Mouse (Mus musculus) kidney, postnatal 25 days (tissue): ENCODE measurements around the gene Elp1.

Experiments
- DNase-seq, 2 experiments: peaks; one replicate each; pipeline ENCODE4 v3.0.0; 2021; ENCODE audit warnings: mixed read lengths in 2 of 2

Elp1 gene

DNA sequence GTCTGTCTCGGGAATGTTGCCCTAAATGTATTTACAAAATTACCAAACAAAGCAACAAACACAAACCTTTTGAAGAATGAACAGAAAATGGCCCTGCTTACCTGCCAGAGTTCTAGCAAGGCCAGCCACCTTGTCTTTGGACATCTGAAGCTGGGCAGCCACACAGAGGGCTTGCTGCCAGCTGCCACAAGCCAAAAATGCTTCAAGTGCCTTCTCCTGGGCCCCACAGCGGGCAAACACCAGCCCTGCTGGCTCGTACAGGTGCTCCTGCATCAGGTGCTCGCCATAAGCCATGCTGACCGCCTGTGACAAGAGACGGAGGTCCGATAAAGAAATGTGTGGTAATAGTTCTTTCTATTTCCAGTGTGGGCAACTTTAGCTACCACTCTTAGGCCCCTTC lies 33.2 kb downstream of the Elp1 start:
- DNase-seq: no peak

DNA sequence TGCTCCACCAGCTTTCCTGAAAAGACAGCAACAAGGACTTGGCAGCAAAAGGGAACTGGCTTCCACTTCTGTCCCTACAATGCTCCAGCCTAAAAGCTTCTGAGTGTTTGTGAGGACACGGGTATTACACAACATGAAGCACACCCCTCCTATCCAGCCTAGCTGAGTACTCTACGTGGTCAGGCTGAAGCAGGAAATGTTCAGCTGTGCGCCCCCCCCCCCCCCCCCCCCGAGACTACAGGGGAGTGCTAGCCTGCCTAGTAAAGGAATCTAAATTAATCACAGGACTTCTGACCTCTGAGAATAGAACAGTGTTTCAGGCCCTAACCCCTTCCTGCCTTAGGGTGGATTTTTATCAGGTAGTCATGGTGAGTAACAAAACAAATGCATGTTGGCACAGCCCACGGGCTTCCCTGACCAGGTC lies 34.3 kb downstream of the Elp1 start:
- no peak for DNase-seq

DNA sequence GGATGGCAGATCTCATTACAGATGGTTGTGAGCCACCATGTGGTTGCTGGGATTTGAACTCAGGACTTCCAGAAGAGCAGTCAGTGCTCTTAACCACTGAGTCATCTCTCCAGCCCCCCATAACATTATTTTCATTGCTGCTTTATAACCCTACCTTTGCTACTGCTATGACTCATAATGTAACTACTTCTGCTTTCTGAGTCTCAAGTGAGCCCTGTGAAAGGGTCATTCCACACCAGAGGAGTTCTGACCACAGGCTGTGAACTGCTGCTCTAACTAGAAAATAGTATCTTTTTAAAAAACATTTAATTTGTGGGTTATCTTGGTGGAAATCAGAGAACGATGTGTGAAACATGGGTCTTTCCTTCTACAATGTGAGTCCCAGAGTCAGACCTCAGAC lies 44.4 kb downstream of the Elp1 start:
- no peak for DNase-seq

DNA sequence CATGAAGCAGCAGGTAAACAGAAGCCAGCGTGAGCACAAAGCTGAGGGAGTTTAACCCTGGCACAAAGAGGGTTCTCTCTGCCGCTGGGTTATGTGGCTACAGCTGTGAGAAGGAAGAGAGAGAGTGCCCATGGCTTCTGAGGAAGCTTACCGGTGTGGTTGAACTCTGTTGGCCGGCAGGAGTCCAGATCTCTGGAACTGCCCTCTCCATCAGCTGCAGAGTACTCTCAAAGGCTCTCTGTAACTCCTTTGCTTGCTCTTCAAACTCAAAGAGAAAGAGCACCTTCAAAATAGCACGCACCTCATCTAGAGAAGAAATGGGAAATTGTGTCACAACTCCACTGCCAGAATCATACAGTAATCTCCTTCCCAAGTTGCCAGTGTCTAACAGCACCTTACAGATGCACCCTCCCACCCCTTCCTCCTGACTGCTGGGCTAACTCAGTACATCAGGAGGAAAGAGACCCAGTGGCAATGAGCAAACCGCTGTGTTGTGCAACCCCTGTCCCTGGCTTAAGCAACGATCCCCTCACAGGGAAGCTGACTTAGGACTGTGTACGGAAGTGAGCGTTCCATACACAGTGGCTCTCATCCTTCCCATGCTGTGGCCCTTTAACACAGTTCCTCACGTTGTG lies 45.0 kb downstream of the Elp1 start:
- no peak for DNase-seq

DNA sequence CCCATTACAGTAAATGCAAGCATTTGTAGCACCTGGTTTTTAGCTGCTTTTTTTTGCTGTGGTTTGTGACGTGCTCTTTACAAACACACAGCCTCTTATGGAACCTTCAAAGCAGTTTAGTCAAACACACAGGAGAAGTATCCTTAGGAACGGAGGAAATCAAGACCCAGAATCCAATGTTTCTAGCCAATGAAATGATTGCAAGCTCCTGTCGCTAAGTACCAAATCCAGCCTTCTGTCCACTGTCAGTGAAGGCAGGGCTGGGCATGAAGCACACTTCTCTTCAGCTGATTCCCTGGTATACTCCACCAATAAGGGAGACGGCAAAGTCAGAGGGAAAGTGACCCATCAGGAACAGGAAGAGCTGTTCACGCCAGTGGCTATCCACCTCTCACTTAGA lies 46.1 kb downstream of the Elp1 start:
- DNase-seq: no peak

DNA sequence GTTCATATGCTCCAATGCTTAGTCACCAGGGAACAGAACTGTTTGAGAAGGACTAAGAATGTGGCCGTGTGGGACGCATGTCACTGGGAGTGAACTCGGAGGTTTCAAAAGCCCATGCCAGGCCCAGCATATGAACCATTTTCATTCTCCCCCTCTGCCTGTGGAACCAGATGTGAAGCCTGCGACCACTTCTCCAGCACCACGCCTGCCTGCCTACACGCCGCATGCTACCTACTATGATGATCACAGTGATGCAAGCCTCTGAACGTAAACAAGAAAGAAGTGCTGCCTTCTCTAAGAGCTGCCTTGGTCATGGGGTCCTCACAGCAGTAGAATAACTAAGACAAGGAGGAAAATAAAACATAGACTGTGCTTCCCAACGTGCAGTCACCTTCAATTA lies 54.7 kb downstream of the Elp1 start:
- DNase-seq: no peak

DNA sequence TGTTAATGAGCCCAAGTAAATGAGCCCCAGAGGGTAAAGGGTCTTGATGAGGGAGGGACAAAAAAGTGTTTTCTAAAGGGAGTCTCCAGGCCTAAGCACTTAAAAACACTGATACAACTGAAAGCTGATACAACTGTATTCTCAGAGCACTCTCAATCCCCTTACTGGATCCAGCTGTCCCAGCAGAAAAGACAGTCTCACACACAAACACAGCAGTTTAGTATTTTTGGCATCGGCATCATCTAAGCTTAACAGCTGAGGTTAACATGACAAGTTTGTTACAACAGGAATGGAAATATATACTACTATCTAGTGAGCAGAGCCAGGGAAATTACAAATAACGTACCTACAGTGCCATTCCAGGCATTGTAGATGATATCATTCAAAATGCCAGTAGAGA lies 55.8 kb downstream of the Elp1 start:
- DNase-seq: no peak

DNA sequence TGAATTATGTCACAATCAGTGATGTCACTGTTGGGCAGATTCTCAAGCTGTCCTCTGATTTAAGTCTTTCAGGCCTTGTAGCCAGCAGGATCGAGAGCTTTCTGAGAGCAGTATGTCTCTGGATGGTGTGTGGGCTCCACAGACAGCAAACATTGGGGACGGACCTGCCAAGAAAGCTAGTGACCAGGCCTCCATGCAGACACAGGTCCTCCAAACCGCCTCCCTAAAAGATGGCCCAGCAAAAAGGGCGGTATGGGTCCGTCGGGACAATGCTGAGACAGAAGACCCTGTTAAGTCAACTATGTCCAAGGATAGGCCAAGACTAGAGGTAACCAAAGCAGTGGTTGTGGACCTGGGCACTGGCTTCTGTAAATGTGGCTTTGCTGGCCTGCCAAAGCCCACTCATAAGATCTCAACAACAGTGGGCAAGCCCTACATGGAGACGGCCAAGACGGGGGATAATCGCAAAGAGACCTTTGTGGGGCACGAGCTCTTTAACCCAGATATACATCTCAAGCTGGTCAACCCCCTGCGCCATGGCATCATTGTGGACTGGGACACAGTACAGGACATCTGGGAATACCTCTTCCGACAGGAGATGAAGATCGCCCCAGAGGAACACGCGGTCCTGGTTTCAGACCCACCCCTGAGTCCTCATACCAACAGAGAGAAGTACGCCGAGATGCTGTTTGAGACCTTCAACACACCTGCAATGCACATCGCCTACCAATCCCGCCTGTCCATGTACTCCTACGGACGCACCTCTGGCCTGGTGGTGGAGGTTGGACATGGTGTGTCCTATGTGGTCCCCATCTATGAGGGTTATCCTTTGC lies 58.6 kb downstream of the Elp1 start, which contains the start of gene Actl7a:
Gene Actl7a (plus strand): TSS at position 51 of the 833 bp plus-strand sequence.
- DNase-seq: no peak

DNA sequence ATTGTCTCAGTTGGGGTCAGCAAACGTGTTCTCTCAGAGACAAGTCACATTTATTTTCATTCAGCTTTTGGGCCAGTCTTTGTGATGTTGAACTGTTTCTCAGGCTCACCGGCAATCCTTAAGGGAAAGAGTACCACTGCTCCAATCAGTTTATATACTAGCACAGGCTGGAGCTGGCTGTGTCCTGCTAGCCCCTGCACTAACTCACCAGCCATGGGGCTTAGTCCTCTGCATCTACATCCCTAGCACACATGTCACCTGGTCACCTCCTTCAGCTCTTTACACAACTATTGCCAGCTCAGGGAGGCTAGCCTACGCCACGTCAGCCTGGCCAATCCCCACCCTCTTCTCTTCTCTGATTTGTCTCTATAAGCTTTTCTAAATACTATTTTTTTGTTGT lies 59.4 kb downstream of the Elp1 start:
- DNase-seq: no peak

DNA sequence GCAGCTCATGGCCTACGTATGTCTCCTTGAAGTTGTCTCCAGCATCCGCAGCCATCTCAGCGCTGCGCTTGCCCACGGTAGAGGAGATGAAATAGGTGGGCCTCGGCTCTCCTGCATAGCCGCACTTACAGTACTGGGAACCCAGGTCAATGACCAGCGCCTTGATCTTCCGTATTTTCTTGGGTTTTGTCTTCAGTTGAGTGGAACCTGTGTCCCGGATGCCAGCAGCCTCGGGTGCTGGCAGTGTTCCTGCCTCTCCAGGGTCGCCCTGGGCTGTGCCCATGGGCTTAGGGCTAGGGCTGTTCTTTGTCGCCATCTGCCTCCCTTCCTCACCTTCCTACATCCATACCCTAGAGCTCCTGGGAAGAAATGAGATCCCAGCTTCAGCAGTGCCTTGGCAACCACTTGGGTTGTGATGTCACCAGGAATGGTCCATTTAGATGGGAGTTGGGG lies 61.1 kb downstream of the Elp1 start, which contains the start of gene Actl7b:
Gene Actl7b (minus strand): TSS at position 403 of the 453 bp plus-strand sequence.
- no peak for DNase-seq

DNA sequence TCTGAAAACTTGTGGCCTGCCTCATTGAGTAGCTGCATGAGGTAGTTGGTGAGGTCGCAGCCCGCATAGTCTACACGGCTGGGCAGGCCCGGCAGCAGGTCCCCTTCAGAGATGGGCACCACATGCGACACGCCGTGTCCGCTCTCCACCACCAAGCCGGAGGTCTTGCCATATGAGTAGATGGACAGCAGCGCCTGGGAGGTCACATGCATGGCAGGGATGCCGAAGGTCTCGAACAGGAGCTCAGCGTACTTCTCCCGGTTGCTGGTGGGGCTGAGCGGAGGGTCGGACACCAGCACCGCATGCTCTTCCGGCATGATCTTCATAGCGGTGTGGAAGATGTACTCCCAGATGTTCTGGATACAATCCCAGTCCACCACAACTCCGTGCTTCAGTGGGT lies 61.5 kb downstream of the Elp1 start:
- no peak for DNase-seq

DNA sequence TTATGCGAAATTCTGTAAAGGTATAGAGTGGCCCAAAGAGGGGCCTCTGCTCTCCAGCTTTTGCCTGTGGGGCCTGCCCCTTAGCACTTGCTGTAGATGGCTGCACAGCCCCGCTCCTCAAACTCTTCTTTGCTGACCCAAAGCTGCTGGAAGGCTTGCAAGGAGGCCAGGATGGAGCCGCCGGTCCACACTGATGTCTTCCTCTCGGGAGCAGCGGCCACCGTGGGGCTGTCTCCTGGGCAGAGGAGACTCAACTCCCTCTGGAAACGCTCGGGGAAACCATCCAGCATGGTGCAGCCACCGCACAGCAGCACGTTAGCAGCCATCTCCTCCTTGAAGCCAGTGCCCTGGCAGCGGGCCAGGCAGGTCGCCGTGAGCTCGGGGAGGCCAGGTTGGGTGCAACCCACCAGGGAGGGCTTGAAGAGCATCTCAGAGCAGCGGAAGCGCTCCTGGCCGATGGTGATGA lies 62.1 kb downstream of the Elp1 start, which contains the start of gene Gm26657:
Gene Gm26657 (plus strand): TSS at position 51 of the 466 bp plus-strand sequence.
- no peak for DNase-seq

DNA sequence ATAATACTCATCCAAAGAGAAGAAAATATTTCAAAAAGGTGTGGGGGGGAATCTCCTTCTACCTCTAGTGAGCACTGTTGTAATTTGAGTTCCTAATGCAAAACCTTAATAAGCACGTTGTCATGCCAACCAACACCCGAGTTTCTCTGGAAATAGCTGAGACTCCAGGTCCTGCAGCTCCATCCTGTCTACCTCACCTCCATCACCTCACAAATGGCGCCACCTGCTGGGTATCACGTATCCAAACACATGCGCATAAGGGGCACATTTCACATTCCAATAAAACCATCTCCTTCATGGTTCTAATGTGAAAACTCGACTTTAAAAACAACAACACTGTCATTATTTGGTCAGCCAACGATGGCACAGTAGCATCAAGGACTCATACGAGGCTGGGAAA lies 76.3 kb downstream of the Elp1 start:
- DNase-seq: no peak

DNA sequence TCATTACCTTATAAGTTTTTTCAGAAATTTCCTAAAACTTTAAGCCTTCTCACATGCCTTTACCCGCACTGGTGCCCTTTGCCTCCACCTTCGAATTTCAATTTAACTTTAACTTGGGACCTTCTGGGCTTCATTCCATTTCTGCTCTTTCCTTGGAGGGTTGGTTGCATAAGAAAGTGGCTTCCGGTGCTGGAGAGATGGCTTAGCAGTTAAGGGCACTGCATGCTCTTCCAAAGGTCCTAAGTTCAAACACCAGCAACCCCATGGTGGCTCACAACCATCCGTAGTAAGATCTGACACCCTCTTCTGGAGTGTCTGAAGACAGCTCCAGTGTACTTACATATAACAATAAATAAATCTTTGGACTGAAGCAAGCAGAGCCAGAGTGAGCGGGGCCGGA lies 78.9 kb downstream of the Elp1 start:
- peak; percentile 33 to 69 for DNase-seq

DNA sequence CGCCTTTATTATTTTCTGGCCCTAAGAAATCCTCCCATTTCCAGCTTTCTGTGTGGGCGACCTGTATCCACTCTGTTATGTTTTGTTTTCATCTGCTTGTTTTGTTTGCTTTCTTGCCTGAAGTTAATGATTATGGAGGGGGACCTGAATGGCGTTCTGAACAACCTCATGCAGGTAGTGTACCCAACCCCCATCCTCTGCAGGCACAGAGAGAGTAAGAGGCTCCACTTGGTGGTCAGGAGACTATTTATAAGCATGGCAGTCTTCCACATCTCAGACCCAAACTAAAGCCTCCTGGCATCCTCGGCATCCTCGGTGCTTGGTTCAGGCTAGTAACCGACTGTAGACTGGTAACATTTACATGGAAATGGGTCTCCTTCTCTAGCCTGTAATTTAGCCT lies 79.8 kb downstream of the Elp1 start:
- DNase-seq: peak; percentile 40 to 66

DNA sequence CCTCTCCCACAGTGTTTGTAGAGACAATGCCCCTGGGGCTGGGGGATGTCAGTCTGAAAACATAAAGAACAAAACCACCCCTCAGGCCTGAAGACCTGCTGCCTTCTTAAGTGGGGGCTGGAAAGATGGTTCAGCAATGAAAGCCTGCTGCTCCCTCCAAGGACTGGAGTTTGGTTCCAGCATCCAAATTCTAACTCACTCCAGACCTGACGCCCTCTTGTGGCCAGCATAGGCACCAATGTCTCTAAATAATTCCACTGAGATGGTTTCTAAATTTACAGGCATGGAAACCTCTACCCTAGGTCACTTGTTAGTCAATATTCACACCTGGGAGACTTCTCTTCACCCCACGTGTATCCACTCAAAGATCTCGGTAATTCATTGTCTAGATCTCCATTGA lies 80.7 kb downstream of the Elp1 start:
- DNase-seq: peak in 1 of 2 experiments; percentile 54

DNA sequence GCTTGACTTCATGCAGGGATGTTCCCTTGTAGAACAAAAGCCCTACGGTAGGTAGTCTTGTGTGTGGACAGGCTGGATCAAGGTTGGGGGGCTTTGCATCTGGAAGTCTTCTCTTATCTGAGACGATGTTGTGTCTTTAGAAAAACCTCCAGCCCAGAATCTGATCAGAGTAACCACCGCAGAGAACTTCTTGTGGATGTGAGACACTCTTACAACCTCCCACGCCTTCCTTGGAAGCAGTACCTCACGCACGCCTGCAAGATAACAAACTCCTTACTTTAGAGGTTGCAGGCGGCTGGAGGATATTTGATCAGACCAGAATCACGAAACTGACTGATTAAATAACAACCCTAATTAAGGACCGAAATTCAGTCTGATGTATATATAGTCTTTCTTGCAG lies 81.7 kb downstream of the Elp1 start:
- DNase-seq: no peak

DNA sequence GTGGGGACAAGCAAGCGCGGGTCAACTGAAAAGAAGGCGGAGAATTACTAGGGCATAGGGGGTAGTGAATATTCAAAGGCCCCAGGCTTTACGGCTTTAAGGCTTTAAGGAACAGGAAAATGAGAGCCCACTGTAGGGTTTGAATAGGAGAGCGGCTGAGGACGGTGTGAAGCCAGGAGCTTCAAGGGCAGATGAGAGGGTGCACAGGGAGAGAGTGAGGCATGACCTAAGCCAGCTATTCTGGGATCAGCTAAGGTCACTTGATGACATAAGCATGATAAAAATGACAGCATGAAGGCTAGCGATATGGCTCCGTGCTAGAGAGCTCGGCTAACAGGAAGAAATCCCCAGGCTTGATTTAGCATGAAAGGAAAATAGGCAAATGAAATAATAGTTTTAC lies 82.7 kb downstream of the Elp1 start:
- DNase-seq: no peak

DNA sequence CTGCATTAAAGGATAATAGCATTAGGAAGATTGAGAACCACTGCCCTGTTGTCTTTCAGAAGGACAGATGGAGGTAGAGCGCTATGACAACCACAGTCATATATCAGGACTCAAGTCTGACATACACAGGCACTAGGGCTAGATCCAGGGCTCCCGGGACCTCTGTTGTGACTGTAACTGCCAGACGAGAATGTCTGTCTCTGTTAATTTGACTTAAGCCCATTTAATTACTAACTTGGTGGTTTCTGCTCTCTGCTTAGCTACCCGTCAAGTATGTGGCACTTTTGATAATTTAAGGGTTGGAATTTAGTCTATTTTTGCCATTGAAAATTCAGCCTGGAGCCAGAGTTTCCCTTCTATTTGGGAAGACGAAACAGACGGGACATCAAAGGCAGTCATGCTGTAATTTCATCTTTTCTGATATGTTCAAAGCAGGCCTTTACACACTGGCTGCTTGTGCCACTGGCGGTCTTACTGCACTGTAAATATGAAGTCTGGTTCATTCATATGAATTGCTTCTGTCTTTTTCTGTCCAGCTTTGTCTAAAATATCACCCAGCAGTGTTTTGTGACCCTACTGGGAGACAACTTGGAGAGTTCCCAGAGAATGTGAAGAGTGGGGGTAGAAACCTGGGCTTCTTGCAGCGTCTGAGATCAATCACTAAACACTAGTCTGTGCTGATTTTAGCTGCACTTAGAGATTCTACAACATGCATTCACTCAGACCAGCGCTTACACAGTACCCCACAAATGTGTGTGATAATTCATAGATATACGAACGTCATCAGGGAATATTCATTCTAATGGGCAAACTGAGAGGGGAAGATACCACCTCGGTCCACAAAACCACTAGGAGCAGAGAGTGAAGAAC lies 83.3 kb downstream of the Elp1 start:
- DNase-seq: no peak

DNA sequence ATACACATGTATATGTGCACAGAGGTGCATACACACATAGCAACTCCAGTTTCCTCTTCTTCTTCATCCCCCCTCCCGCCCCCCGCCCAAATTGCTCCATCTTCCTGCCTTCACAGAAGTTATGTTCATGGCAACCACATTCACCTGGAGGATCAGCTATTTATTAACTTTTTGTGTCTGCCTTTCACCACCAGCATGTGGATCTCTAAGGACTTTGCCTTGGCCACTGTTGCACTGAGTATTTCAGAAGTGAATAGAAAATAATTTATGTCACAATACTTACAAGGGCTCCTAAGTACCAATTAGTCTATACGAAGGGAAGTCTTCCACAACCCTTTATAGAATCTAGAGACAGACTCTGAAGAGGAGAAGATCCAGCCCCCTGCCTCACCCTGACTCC lies 84.2 kb downstream of the Elp1 start:
- no peak for DNase-seq

DNA sequence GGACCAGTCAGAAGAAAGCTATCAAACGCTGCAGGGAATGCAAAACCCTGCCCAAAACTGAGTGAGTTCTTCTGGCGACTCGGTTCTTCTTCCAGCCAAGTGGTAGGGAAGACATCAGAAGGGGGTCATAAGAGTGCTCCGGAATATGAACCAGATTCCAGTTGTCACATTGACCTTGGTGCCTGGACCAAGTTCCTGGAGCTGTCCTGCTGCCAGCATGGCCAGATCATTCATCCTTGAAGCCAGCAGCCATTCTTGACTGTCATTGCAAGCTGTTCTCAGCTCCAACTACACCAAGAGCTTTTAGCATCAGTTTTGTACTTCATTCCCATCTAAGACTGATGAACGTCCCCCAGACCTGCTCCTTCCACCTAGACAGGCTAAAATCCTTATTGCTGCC lies 85.3 kb downstream of the Elp1 start:
- DNase-seq: peak; percentile 36 to 69

DNA sequence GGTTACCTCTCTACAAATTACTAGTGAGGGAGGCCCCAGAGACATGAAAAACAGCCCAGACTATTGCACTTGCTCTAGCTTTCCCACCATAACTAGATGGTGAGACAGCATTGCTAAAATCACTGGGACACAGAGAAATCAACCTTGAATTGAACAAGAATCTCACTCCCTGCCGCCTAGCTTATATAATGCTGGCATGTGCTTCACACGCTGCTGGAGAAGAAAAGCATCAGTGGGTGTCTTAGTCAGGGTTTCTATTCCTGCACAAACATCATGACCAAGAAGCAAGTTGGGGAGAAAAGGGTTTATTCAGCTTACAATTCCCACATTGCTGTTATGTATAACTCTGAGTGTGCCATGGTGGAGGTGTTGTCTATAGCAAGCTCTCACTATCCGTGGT lies 89.0 kb downstream of the Elp1 start:
- DNase-seq: no peak

DNA sequence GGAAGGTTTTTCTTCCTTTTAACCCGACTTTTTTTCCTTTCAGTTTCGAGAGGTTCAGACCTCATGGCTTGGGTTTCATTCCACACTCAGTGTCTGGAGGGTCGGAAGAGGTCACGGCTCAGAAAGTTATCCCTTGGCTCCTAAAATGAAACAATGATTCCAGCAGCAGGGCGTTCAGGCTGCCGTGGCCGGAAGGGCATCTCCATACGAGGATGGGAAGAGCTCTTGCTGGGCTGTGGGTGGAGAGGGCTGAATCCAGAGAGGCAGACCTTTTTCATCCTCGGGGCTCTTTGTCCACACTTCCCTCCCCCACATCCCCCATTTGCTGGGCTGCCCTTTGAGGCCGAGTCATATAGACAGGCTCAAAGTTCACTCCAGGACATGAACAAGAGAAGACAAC lies 99.9 kb downstream of the Elp1 start:
- DNase-seq: no peak
